Mouse (Mus musculus) testis, adult 2 months (tissue): ENCODE results near the gene Olfr70. TPM values are rescaled to one million over a fixed set of nuclear protein-coding genes. Genes with fewer than 3 reads are reported as not detected.
A peak's percentile ranks its signal among the peaks of the same experiment; 100 is the strongest.

Source experiments
- H3K27ac ChIP-seq: fragments of 200-500 bp; 2 replicates; pipeline ENCODE4 v1.5.1; 2012; ENCODE audit warnings: low read depth, low read length; ENCODE audit not compliant: control insufficient read depth, insufficient read depth
- H3K27me3 ChIP-seq: fragments of 200-500 bp; 2 replicates; pipeline ENCODE4 v1.6.1; 2012; ENCODE audit warnings: mild to moderate bottlenecking, low read length, moderate library complexity; ENCODE audit not compliant: control insufficient read depth, insufficient read depth
- H3K36me3 ChIP-seq: fragments of 200-500 bp; 2 replicates; pipeline ENCODE4 v1.6.1; 2012; ENCODE audit warnings: mild to moderate bottlenecking, low read length; ENCODE audit not compliant: control insufficient read depth, insufficient read depth
- H3K4me1 ChIP-seq: fragments of 200-500 bp; 2 replicates; pipeline ENCODE4 v1.6.1; 2012; ENCODE audit warnings: low read length; ENCODE audit not compliant: control insufficient read depth, insufficient read depth
- H3K4me3 ChIP-seq: fragments of 200-500 bp; 2 replicates; pipeline ENCODE4 v1.5.1; 2012; ENCODE audit warnings: low read depth, mild to moderate bottlenecking, low read length, moderate library complexity, mixed read lengths; ENCODE audit not compliant: control insufficient read depth
- CTCF ChIP-seq: fragments of 200-500 bp; IDR thresholded peaks from 2 replicates; pipeline ENCODE4 v1.5.1; 2012; ENCODE audit warnings: low read depth, mild to moderate bottlenecking, inconsistent platforms, low read length, moderate library complexity; ENCODE audit not compliant: control insufficient read depth, insufficient read depth, insufficient replicate concordance
- POLR2A ChIP-seq: fragments of 200-500 bp; IDR thresholded peaks from 2 replicates; pipeline ENCODE4 v1.6.1; 2012; ENCODE audit warnings: low read depth, mild to moderate bottlenecking, inconsistent platforms, low read length, moderate library complexity; ENCODE audit not compliant: control insufficient read depth
- polyA plus RNA-seq: library from polyadenylated mRNA; depleted of rRNA; stranded (reverse); fragments of >200 nt; gene quantifications from 2 replicates; pipeline ENCODE4 v1.2.3, GENCODE M21; 2012; rRNA removed

The Olfr70 gene
- polyA plus RNA-seq, 1 experiment: not detected

- Histone ChIP-seq H3K4me3 (peak overlapping the region; percentile 93), H3K27me3 (no peaks in the 10 kb centered on the region), H3K4me1 (peaks cover 16% of the 10 kb centered on the region), H3K36me3 (no peaks in the 10 kb centered on the region), H3K27ac (peak overlapping the region; percentile 67)
- TF ChIP-seq POLR2A (no peak), CTCF (no peak)
These were observed 44.8 kb downstream of the Olfr70 start for GRCm38 (mm10) chr4:43655656-43656338.

- H3K36me3 ChIP-seq: no peaks in the 10 kb centered on the region
- H3K4me3 ChIP-seq: peak within 1 kb of the TSS; percentile 87
- H3K27me3 ChIP-seq: no peaks in the 10 kb centered on the region
- H3K4me1 ChIP-seq: peaks cover 16% of the 10 kb centered on the region
- H3K27ac ChIP-seq: peak within 1 kb of the TSS; percentile 30
- TF ChIP-seq POLR2A: peak; percentile 60; the same call in 1 of the 2 replicates
- no peak for TF ChIP-seq CTCF
These were observed 47.2 kb downstream of the Olfr70 start, which contains the start of gene Spag8 for GRCm38 (mm10) chr4:43653161-43654015. Gene Spag8 (minus strand): TSS chr4:43653594.

GRCm38 (mm10) chr4:43652726-43653125, 47.9 kb downstream of the Olfr70 start:
- no peak overlapping the region for H3K27ac ChIP-seq
- no peak for TF ChIP-seq POLR2A
- no peak for TF ChIP-seq CTCF
- H3K4me3 ChIP-seq: peak overlapping the region; percentile 87
- no peaks in the 10 kb centered on the region for H3K36me3 ChIP-seq
- no peaks in the 10 kb centered on the region for H3K27me3 ChIP-seq
- peaks cover 16% of the 10 kb centered on the region for H3K4me1 ChIP-seq

GRCm38 (mm10) chr4:43649783-43650182, 50.8 kb downstream of the Olfr70 start:
- Histone ChIP-seq H3K36me3 (no peaks in the 10 kb centered on the region), H3K27me3 (no peaks in the 10 kb centered on the region), H3K27ac (no peak overlapping the region), H3K4me3 (no peak overlapping the region), H3K4me1 (peaks cover 5% of the 10 kb centered on the region)
- TF ChIP-seq CTCF (peak; percentile 47; the same call in 1 of the 2 replicates), POLR2A (no peak)

Other genes starting within 250 kb of the Olfr70 start
- 0.34 and 0.63 TPM in 2 replicates for gene Cd72, start 246.2 kb downstream of the Olfr70 start, polyA plus RNA-seq
- not detected in 2 replicates for gene Sit1, start 217.1 kb downstream of the Olfr70 start, polyA plus RNA-seq
- 33.5 and 46.6 TPM in 2 replicates for gene Ccdc107, start 207.9 kb downstream of the Olfr70 start, polyA plus RNA-seq
- gene Arhgef39, start 201.1 kb downstream of the Olfr70 start, polyA plus RNA-seq: 26.6 and 27.3 TPM in 2 replicates
- gene Car9, start 193.8 kb downstream of the Olfr70 start, polyA plus RNA-seq: 0.07 and 0.38 TPM in 2 replicates
- 6.0 and 22.9 TPM in 2 replicates for gene Tpm2, start 177.0 kb downstream of the Olfr70 start, polyA plus RNA-seq
- 27.9 and 35.0 TPM in 2 replicates for gene Creb3, start 138.5 kb downstream of the Olfr70 start, polyA plus RNA-seq
- 44.9 and 51.8 TPM in 2 replicates for gene Tln1, start 138.1 kb downstream of the Olfr70 start, polyA plus RNA-seq
- 36.8 and 37.6 TPM in 2 replicates for gene Rgp1, start 122.1 kb downstream of the Olfr70 start, polyA plus RNA-seq
- gene Gba2, start 121.9 kb downstream of the Olfr70 start, polyA plus RNA-seq: 61.0 and 65.0 TPM in 2 replicates
- 0.83 and 1.1 TPM in 2 replicates for gene Msmp, start 116.3 kb downstream of the Olfr70 start, polyA plus RNA-seq
- 2.6 and 4.0 TPM in 2 replicates for gene Npr2, start 68.9 kb downstream of the Olfr70 start, polyA plus RNA-seq
- gene Spag8, start 47.2 kb downstream of the Olfr70 start, polyA plus RNA-seq: 112 and 124 TPM in 2 replicates
- gene Hint2, start 44.3 kb downstream of the Olfr70 start, polyA plus RNA-seq: 11.6 and 14.3 TPM in 2 replicates
- 55.7 and 59.7 TPM in 2 replicates for gene Tmem8b, start 31.8 kb downstream of the Olfr70 start, polyA plus RNA-seq
- 182 and 185 TPM in 2 replicates for gene Fam221b, start 31.7 kb downstream of the Olfr70 start, polyA plus RNA-seq
- gene Olfr71, start 9.4 kb upstream of the Olfr70 start, polyA plus RNA-seq: not detected in 2 replicates
- gene Hrct1, start 26.4 kb upstream of the Olfr70 start, polyA plus RNA-seq: 0.62 and 0.73 TPM in 2 replicates
- gene Spaar, start 29.2 kb upstream of the Olfr70 start, polyA plus RNA-seq: 3.0 and 4.6 TPM in 2 replicates
- gene Olfr159, start 70.2 kb upstream of the Olfr70 start, polyA plus RNA-seq: not detected in 2 replicates
- not detected in 2 replicates for gene Olfr156, start 123.1 kb upstream of the Olfr70 start, polyA plus RNA-seq
- gene Olfr157, start 139.4 kb upstream of the Olfr70 start, polyA plus RNA-seq: not detected in 2 replicates
- not detected in 2 replicates for gene Olfr155, start 150.8 kb upstream of the Olfr70 start, polyA plus RNA-seq
- gene Reck, start 174.7 kb upstream of the Olfr70 start, polyA plus RNA-seq: 7.2 and 7.4 TPM in 2 replicates